In genomic region chr1:37890025-37890652, GRCm38 (mm10) we compare ENCODE assay signal across 8 mouse cellular contexts. TPM values are rescaled to one million over a fixed set of nuclear protein-coding genes. Genes with fewer than 3 reads are reported as not detected.
DNase-seq lines count a peak whose midpoint lies in the region; ATAC-seq and TF ChIP-seq lines count a peak whose summit lies in the region.

Gene Mitd1 (minus strand): TSS chr1:37890411.
Gene Mrpl30 (plus strand): TSS chr1:37890477.

- peak within 1 kb of the TSS; percentile 81 for H3K27ac ChIP-seq in MEL (ENCODE audit: control insufficient read depth, low read depth, low read length)
- H3K27ac ChIP-seq in cerebellum, adult 2 months (ENCODE audit: insufficient read depth, low read length): peak within 1 kb of the TSS; percentile 41
- peak within 1 kb of the TSS; percentile 57; the same call in 1 of the 2 replicates for H3K27ac ChIP-seq in forebrain, postnatal 0 days (ENCODE audit: low read depth, low read length)
- peak within 1 kb of the TSS; percentile 80 for H3K27ac ChIP-seq in lung, embryonic 15.5 days

- H3K9me3 ChIP-seq in MEL (replicated peaks; ENCODE audit: insufficient read depth, low read length): no peaks in the 10 kb centered on the region
- no peaks in the 10 kb centered on the region for H3K9me3 ChIP-seq in forebrain, postnatal 0 days (ENCODE audit: low read length)
- H3K9me3 ChIP-seq in lung, embryonic 15.5 days: no peaks in the 10 kb centered on the region

- WGBS in cerebellum, adult 2 months: under 1% methylated on average over 41 of the region's 41 CpGs
- under 1% methylated on average over 41 of the region's 41 CpGs for WGBS in forebrain, postnatal 0 days
- WGBS in lung, embryonic 15.5 days: under 1% methylated on average over 41 of the region's 41 CpGs

- no peak for TF ChIP-seq RAD21 in MEL (IDR thresholded peaks at IDR 0.05; ENCODE audit: low read depth, low read length)

- H3K9ac ChIP-seq in MEL (ENCODE audit: control insufficient read depth, low read depth, low read length, poor library complexity, severe bottlenecking): peak within 1 kb of the TSS; percentile 92
- peak within 1 kb of the TSS; percentile 63 for H3K9ac ChIP-seq in forebrain, postnatal 0 days
- H3K9ac ChIP-seq in lung, embryonic 15.5 days: peak within 1 kb of the TSS; percentile 66

- TF ChIP-seq CTCF in MEL (IDR thresholded peaks at IDR 0.05 in 2 of 3, conservative IDR thresholded peaks at IDR 0.05 in 1 of 3; ENCODE audit: control insufficient read depth in 1 of 3, insufficient read depth in 1 of 3, low read depth in 2 of 3, low read length in 3 of 3, poor library complexity in 1 of 3, severe bottlenecking in 1 of 3): no peak
- no peak for TF ChIP-seq CTCF in cerebellum, adult 2 months (IDR thresholded peaks at IDR 0.05; ENCODE audit: borderline replicate concordance, insufficient read depth, low read depth, low read length)
- TF ChIP-seq CTCF in forebrain, postnatal 0 days (IDR thresholded peaks at IDR 0.05; ENCODE audit: low read depth): no peak

- TF ChIP-seq POLR2A in MEL (IDR thresholded peaks at IDR 0.05; ENCODE audit: control insufficient read depth in 1 of 2, insufficient read depth in 1 of 2, low read depth in 1 of 2, low read length in 2 of 2, poor library complexity in 1 of 2): peak; percentile 83 to 95; a peak in 3 of 4 replicates
- peak; percentile 91 for TF ChIP-seq POLR2A in cerebellum, adult 2 months (IDR thresholded peaks at IDR 0.05; ENCODE audit: borderline replicate concordance, insufficient read depth, low read length)

- H3K4me1 ChIP-seq in MEL (ENCODE audit: control insufficient read depth in 1 of 2, insufficient read depth in 2 of 2, low read length in 2 of 2): peaks cover 0 to 14% of the 10 kb centered on the region in 2 experiments; a peak in 1 of 4 replicates
- 0 out of 2 replicates have a peak, but pooled peaks cover 3% of the 10 kb centered on the region for H3K4me1 ChIP-seq in cerebellum, adult 2 months (ENCODE audit: control insufficient read depth, insufficient read depth, low read length)
- H3K4me1 ChIP-seq in forebrain, postnatal 0 days (ENCODE audit: insufficient read depth): peaks cover 6% of the 10 kb centered on the region; the same call in 1 of the 2 replicates
- H3K4me1 ChIP-seq in lung, embryonic 15.5 days: peaks cover 18% of the 10 kb centered on the region

- TF ChIP-seq EP300 in MEL (IDR thresholded peaks at IDR 0.05; ENCODE audit: low read depth in 1 of 2, low read length in 2 of 2): peak in 1 of 2 experiments; percentile 40; a peak in 1 of 4 replicates

- peaks cover 7 to 10% of the 10 kb centered on the region in 2 experiments; a peak in 3 of 4 replicates for H3K36me3 ChIP-seq in MEL (ENCODE audit: control insufficient read depth in 1 of 2, insufficient read depth in 2 of 2, low read length in 2 of 2)
- peaks cover 7% of the 10 kb centered on the region; the same call in 1 of the 2 replicates for H3K36me3 ChIP-seq in forebrain, postnatal 0 days (ENCODE audit: insufficient read depth)
- peaks cover 16% of the 10 kb centered on the region for H3K36me3 ChIP-seq in lung, embryonic 15.5 days

- peak; percentile 93 for DNase-seq in MEL (ENCODE audit: low read depth, low spot score)
- DNase-seq in cerebellum, adult 2 months: peak; percentile 92 to 95
- peak; percentile 95 for DNase-seq in forebrain, postnatal 0 days
- DNase-seq in heart, postnatal 4 days: peak; percentile 93
- DNase-seq in layer of hippocampus, adult 8-10 months (ENCODE audit: low spot score in 2 of 2): peak; percentile 83 to 90
- DNase-seq in ovary, adult 18-20 months (ENCODE audit: low spot score): peak; percentile 79
- DNase-seq in thymus, postnatal 0 days (ENCODE audit: low spot score): peak; percentile 91

- H3K79me2 ChIP-seq in MEL (ENCODE audit: control insufficient read depth, insufficient read depth, low read length, poor library complexity): peaks cover 28% of the 10 kb centered on the region

- peak within 1 kb of the TSS; percentile 79 to 92 for H3K4me3 ChIP-seq in MEL (ENCODE audit: control insufficient read depth in 1 of 2, insufficient read depth in 1 of 2, low read depth in 2 of 2, low read length in 2 of 2)
- H3K4me3 ChIP-seq in cerebellum, adult 2 months (replicated peaks; ENCODE audit: insufficient read depth, low read depth, low read length): peak within 1 kb of the TSS; percentile 95
- H3K4me3 ChIP-seq in forebrain, postnatal 0 days (ENCODE audit: low read depth, low read length): peak within 1 kb of the TSS; percentile 62
- H3K4me3 ChIP-seq in lung, embryonic 15.5 days: peak within 1 kb of the TSS; percentile 66

- ATAC-seq in forebrain, postnatal 0 days: peak; percentile 97
- peak; percentile 90 for ATAC-seq in lung, embryonic 15.5 days (ENCODE audit: borderline replicate concordance, extremely low read depth, low FRiP score, low TSS enrichment)

- no peaks in the 10 kb centered on the region for H3K27me3 ChIP-seq in MEL (ENCODE audit: control insufficient read depth in 1 of 2, insufficient read depth in 2 of 2, low read length in 2 of 2)
- H3K27me3 ChIP-seq in cerebellum, adult 2 months (ENCODE audit: control insufficient read depth, insufficient read depth, low read length): no peaks in the 10 kb centered on the region
- no peaks in the 10 kb centered on the region for H3K27me3 ChIP-seq in forebrain, postnatal 0 days (ENCODE audit: insufficient read depth, low read length)
- H3K27me3 ChIP-seq in lung, embryonic 15.5 days: no peaks in the 10 kb centered on the region

- H3K4me2 ChIP-seq in forebrain, postnatal 0 days (ENCODE audit: low read depth): peak within 1 kb of the TSS; percentile 65
- H3K4me2 ChIP-seq in lung, embryonic 15.5 days: peak within 1 kb of the TSS; percentile 64

TF ChIP-seq in MEL, 35 proteins besides CTCF, POLR2A, EP300 and RAD21 (continues in another document):
- TF ChIP-seq SMC3 (IDR thresholded peaks at IDR 0.05; ENCODE audit: low read depth, low read length): no peak
- peak; percentile 95 for TF ChIP-seq TBP (IDR thresholded peaks at IDR 0.05; ENCODE audit: low read depth, low read length)
- peak; percentile 85 for TF ChIP-seq NELFE (IDR thresholded peaks at IDR 0.05; ENCODE audit: low read depth, low read length)
- TF ChIP-seq MXI1 (IDR thresholded peaks at IDR 0.05; ENCODE audit: low read depth, low read length): peak; percentile 95
- peak; percentile 90 for TF ChIP-seq POLR2AphosphoS2 (IDR thresholded peaks at IDR 0.05; ENCODE audit: low read length)
- TF ChIP-seq BHLHE40 (IDR thresholded peaks at IDR 0.05; ENCODE audit: borderline replicate concordance, low read depth, low read length): no peak; the same call in 1 of the 2 replicates
- TF ChIP-seq ETS1 (IDR thresholded peaks at IDR 0.05; ENCODE audit: low read depth, low read length): peak; percentile 75; the same call in 1 of the 2 replicates
- no peak; the same call in 1 of the 2 replicates for TF ChIP-seq RCOR1 (IDR thresholded peaks at IDR 0.05; ENCODE audit: low read depth, low read length)
- TF ChIP-seq JUND (IDR thresholded peaks at IDR 0.05; ENCODE audit: low read depth, low read length): 0 out of 2 replicates have a peak, but pooled peaks have one; percentile 29
- TF ChIP-seq TCF12 (IDR thresholded peaks at IDR 0.05; ENCODE audit: low read depth, low read length): peak; percentile 83
- no peak for TF ChIP-seq USF2 (IDR thresholded peaks at IDR 0.05; ENCODE audit: borderline replicate concordance in 1 of 2, insufficient read depth in 1 of 2, low read depth in 1 of 2, low read length in 2 of 2)
- no peak for TF ChIP-seq MYB (IDR thresholded peaks at IDR 0.05; ENCODE audit: low read depth, low read length)
- no peak for TF ChIP-seq TAL1 (IDR thresholded peaks at IDR 0.05; ENCODE audit: low read length)
- peak; percentile 76 for TF ChIP-seq KAT2A (conservative IDR thresholded peaks at IDR 0.05; ENCODE audit: low read depth, low read length)
- no peak for TF ChIP-seq UBTF (IDR thresholded peaks at IDR 0.05; ENCODE audit: borderline replicate concordance, insufficient read depth, low read depth, low read length)
- peak; percentile 81; the same call in 1 of the 2 replicates for TF ChIP-seq ZKSCAN1 (IDR thresholded peaks at IDR 0.05; ENCODE audit: low read depth, low read length)
- peak; percentile 46; the same call in 1 of the 2 replicates for TF ChIP-seq MEF2A (IDR thresholded peaks at IDR 0.05; ENCODE audit: extremely low read depth, insufficient replicate concordance, low read depth, low read length, poor library complexity, severe bottlenecking)
- no peak for TF ChIP-seq GABPA (IDR thresholded peaks at IDR 0.05; ENCODE audit: low read depth, low read length)
- TF ChIP-seq CHD2 (IDR thresholded peaks at IDR 0.05; ENCODE audit: low read length): no peak
- no peak for TF ChIP-seq POLR2AphosphoS5 (IDR thresholded peaks at IDR 0.05; ENCODE audit: borderline replicate concordance, low read depth, low read length)
- no peak for TF ChIP-seq MAZ (IDR thresholded peaks at IDR 0.05; ENCODE audit: low read depth, low read length)

RNA-seq across cellular contexts. Expression of gene Mitd1, which starts in this region (rescaled TPM):
- total RNA-seq in MEL (2012; rRNA removed): 16.3 and 20.9 TPM in 2 replicates
- 10 to 100 TPM in 1 of 2 experiments, not detected in 1; 23.0 TPM for polyA plus RNA-seq in MEL (2012; ENCODE audit: insufficient read depth in 1 of 2, insufficient read length in 2 of 2, low read depth in 1 of 2, low replicate concordance in 2 of 2, missing spikeins in 1 of 2)
- polyA plus RNA-seq in cerebellum, adult 2 months (2012; rRNA removed): 14.8 and 17.8 TPM in 2 replicates
- 9.7 and 11.9 TPM in 2 replicates for total RNA-seq in forebrain, postnatal 0 days (2014; rRNA removed)
- 8.1 and 9.5 TPM in 2 replicates for polyA plus RNA-seq in forebrain, postnatal 0 days (2015; fragmentation: Nextera tagmentation; extraction: Ambion mirVana)
- 1 to 10 TPM; 5.8 to 7.9 TPM for total RNA-seq in heart, postnatal 4 days (2021)
- 10 to 100 TPM in 3 of 4 experiments, 1 to 10 TPM in 1; 8.6 to 14.7 (median 12.9) TPM for total RNA-seq in layer of hippocampus, adult 8-10 months (2022)
- 23.7 and 28.3 TPM in 2 replicates for polyA plus RNA-seq in lung, embryonic 15.5 days (2015; fragmentation: Nextera tagmentation; extraction: Ambion mirVana)
- polyA plus RNA-seq in thymus, postnatal 0 days (2015; fragmentation: Nextera tagmentation; extraction: Ambion mirVana): 54.6 and 56.0 TPM in 2 replicates

RNA-seq across cellular contexts. Expression of gene Mrpl30, which starts in this region (rescaled TPM):
- 255 and 257 TPM in 2 replicates for total RNA-seq in MEL (2012; rRNA removed)
- 100 to 1,000 TPM; 189 to 260 TPM for polyA plus RNA-seq in MEL (2012; ENCODE audit: insufficient read depth in 1 of 2, insufficient read length in 2 of 2, low read depth in 1 of 2, low replicate concordance in 2 of 2, missing spikeins in 1 of 2)
- 123 and 132 TPM in 2 replicates for polyA plus RNA-seq in cerebellum, adult 2 months (2012; rRNA removed)
- 105 and 153 TPM in 2 replicates for total RNA-seq in forebrain, postnatal 0 days (2014; rRNA removed)
- polyA plus RNA-seq in forebrain, postnatal 0 days (2015; fragmentation: Nextera tagmentation; extraction: Ambion mirVana): 291 and 359 TPM in 2 replicates
- total RNA-seq in heart, postnatal 4 days (2021): 100 to 1,000 TPM; 283 to 286 TPM
- total RNA-seq in layer of hippocampus, adult 8-10 months (2022): 100 to 1,000 TPM; 131 to 158 (median 140) TPM
- polyA plus RNA-seq in lung, embryonic 15.5 days (2015; fragmentation: Nextera tagmentation; extraction: Ambion mirVana): 212 and 218 TPM in 2 replicates
- 318 and 335 TPM in 2 replicates for polyA plus RNA-seq in thymus, postnatal 0 days (2015; fragmentation: Nextera tagmentation; extraction: Ambion mirVana)

Comparison
In these comparisons a context has a peak if more than half of its experiments do, and no peak if none do; other contexts are left out.
1. Peak in every context shown above with its lines: DNase-seq, ATAC-seq, H3K4me3 ChIP-seq and H3K27ac ChIP-seq.